ENCODE assay signal across 10 mouse cellular contexts in the genomic region with DNA sequence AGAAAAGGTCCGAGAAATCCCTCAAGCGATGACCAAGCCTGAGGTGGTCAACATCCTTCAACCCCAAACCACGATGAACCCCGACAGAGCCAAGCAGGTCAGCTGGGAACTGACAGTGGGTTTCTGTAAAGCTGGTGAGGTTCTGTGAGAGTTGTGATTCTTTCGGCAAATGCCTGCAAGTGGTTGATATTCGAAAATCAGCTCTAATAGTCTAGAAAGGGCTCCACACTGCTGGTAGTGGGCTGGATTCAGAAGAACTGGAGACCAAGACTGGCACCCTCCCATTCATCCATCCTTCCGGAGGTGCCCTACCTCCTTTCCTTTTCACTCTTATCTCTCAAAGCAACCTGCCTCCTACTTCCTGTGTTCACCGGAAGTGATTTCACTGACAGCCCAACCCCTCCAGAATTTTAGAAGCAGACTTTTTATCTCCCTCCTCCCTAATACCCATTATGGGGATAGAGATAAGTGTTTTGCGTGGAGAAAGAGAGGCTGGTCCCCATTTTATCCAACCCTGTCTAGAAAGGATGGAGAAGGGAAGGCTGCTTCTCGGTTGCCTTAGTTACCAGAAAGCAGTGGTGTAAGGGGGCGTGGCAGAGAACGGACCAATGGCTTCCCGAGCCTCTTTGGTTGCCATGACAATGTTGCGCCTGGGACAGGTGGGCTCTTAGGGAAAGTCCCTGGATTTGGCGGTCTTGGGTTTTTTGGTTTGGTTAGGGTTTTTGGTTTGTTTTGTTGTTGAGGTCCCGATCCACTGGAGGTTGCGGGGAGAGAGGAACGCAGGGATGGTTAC. TPM values are rescaled to one million over a fixed set of nuclear protein-coding genes. Genes with fewer than 3 reads are reported as not detected.
A peak's percentile ranks its signal among the peaks of the same experiment; 100 is the strongest.
DNase-seq lines count a peak whose midpoint lies in the region; ATAC-seq and TF ChIP-seq lines count a peak whose summit lies in the region.
"Had no signal": no experiment of that assay in that cellular context is flagged by ENCODE, and none has a peak within 500 bp of the region (broad histone marks: within the 10 kb centered on the region; RNA-seq: fewer than 3 reads in every experiment).

No protein-coding gene starts in this region.

- peak overlapping the region; percentile 36 for H3K4me2 ChIP-seq in hindbrain, embryonic 14.5 days (replicated peaks)
- no peak overlapping the region; the same call in 1 of the 2 replicates for H3K4me2 ChIP-seq in neural tube, embryonic 14.5 days (ENCODE audit: low read depth, low read length)

- H3K36me3 ChIP-seq in hindbrain, embryonic 14.5 days (replicated peaks; ENCODE audit: control insufficient read depth, insufficient read depth) = peaks cover 67% of the 10 kb centered on the region
- H3K36me3 ChIP-seq in neural tube, embryonic 14.5 days (ENCODE audit: control insufficient read depth, insufficient read depth, low read length) = peaks cover 29% of the 10 kb centered on the region; the same call in 1 of the 2 replicates

- peak overlapping the region; percentile 6; the same call in 1 of the 2 replicates for H3K4me3 ChIP-seq in layer of hippocampus, adult 2 months
- H3K4me3 ChIP-seq in hindbrain, embryonic 14.5 days (replicated peaks; ENCODE audit: low read length) = no peak overlapping the region
- no peak overlapping the region for H3K4me3 ChIP-seq in neural tube, embryonic 14.5 days (ENCODE audit: low read depth, low read length)

- H3K27ac ChIP-seq in layer of hippocampus, adult 2 months = peak overlapping the region; percentile 70
- H3K27ac ChIP-seq in hindbrain, embryonic 14.5 days = peak overlapping the region; percentile 91
- H3K27ac ChIP-seq in neural tube, embryonic 14.5 days (ENCODE audit: low read depth, low read length) = peak overlapping the region; percentile 78
- H3K27ac ChIP-seq: stomach, postnatal 0 days had no signal

- DNase-seq in layer of hippocampus, adult 2 months (ENCODE audit: low spot score in 2 of 2) = peak in 1 of 2 experiments; percentile 49
- DNase-seq in layer of hippocampus, adult 11-12 months (ENCODE audit: low spot score) = no peak
- peak; percentile 75 for DNase-seq in embryo, embryonic 10 days (ENCODE audit: low spot score)
- peak; percentile 68 for DNase-seq in hindbrain, embryonic 14.5 days (ENCODE audit: low spot score)
- DNase-seq in layer of hippocampus, adult 9-10 months (ENCODE audit: low spot score) = no peak
- DNase-seq in thymus, adult 18-20 months = no peak
- no peak for DNase-seq in heart, postnatal 25 days (ENCODE audit: low spot score)

- ATAC-seq in hindbrain, embryonic 14.5 days (ENCODE audit: low FRiP score) = 0 out of 2 replicates have a peak, but pooled peaks have one; percentile 12
- ATAC-seq in neural tube, embryonic 14.5 days (ENCODE audit: low read depth) = no peak
- ATAC-seq: intestine, embryonic 16.5 days had no signal

- no peak for TF ChIP-seq CTCF in layer of hippocampus, adult 2 months (conservative IDR thresholded peaks at IDR 0.05)

- 18% methylated on average over 18 of the region's 18 CpGs for WGBS in hindbrain, embryonic 14.5 days
- WGBS in neural tube, embryonic 14.5 days = 19% methylated on average over 18 of the region's 18 CpGs

- peak overlapping the region; percentile 43 for H3K9ac ChIP-seq in hindbrain, embryonic 14.5 days
- no peak overlapping the region for H3K9ac ChIP-seq in neural tube, embryonic 14.5 days (replicated peaks; ENCODE audit: low read depth, low read length)

- H3K4me1 ChIP-seq in hindbrain, embryonic 14.5 days (replicated peaks; ENCODE audit: control insufficient read depth, insufficient read depth, low read length) = peaks cover 41% of the 10 kb centered on the region
- peaks cover 29% of the 10 kb centered on the region for H3K4me1 ChIP-seq in neural tube, embryonic 14.5 days (ENCODE audit: control insufficient read depth, insufficient read depth, low read length)

- H3K9me3 ChIP-seq in hindbrain, embryonic 14.5 days (ENCODE audit: control insufficient read depth, low read length) = no peaks in the 10 kb centered on the region
- H3K9me3 ChIP-seq in neural tube, embryonic 14.5 days (ENCODE audit: control insufficient read depth, low read length) = no peaks in the 10 kb centered on the region

- intact Hi-C loops in heart, postnatal 25 days (cut with DNase I) = no loop called here

- H3K27me3 ChIP-seq in hindbrain, embryonic 14.5 days (ENCODE audit: control insufficient read depth, insufficient read depth, low read length) = no peaks in the 10 kb centered on the region
- no peaks in the 10 kb centered on the region for H3K27me3 ChIP-seq in neural tube, embryonic 14.5 days (ENCODE audit: control insufficient read depth, insufficient read depth, low read length)

RNA-seq across cellular contexts. Expression of gene Nova2, which starts 25.0 kb away (rescaled TPM):
- total RNA-seq in layer of hippocampus, adult 2 months (2021) = 10 to 100 TPM; 82.7 to 85.4 TPM
- 15.4 and 16.3 TPM in 2 replicates for polyA plus RNA-seq in hindbrain, embryonic 14.5 days (2014; fragmentation: Nextera tagmentation; extraction: Ambion mirVana)
- 17.1 and 18.4 TPM in 2 replicates for polyA plus RNA-seq in neural tube, embryonic 14.5 days (2014; fragmentation: Nextera tagmentation; extraction: Ambion mirVana)
- 1 to 10 TPM; 5.5 to 6.6 TPM for total RNA-seq in heart, postnatal 25 days (2021)

RNA-seq across cellular contexts. Expression of gene Nanos2, which starts 36.5 kb away (rescaled TPM):
- total RNA-seq in layer of hippocampus, adult 2 months (2021) = under 1 TPM; 0.54 to 0.66 TPM
- polyA plus RNA-seq in hindbrain, embryonic 14.5 days (2014; fragmentation: Nextera tagmentation; extraction: Ambion mirVana) = 0.52 and 0.69 TPM in 2 replicates
- 0.84 and 1.1 TPM in 2 replicates for polyA plus RNA-seq in neural tube, embryonic 14.5 days (2014; fragmentation: Nextera tagmentation; extraction: Ambion mirVana)
- total RNA-seq in heart, postnatal 25 days (2021) = not detected
- polyA plus RNA-seq: intestine, embryonic 16.5 days; stomach, postnatal 0 days had no signal

RNA-seq across cellular contexts. Expression of gene Mypop, which starts 40.3 kb away (rescaled TPM):
- 10 to 100 TPM; 44.0 to 46.4 TPM for total RNA-seq in layer of hippocampus, adult 2 months (2021)
- polyA plus RNA-seq in hindbrain, embryonic 14.5 days (2014; fragmentation: Nextera tagmentation; extraction: Ambion mirVana) = 6.7 and 7.4 TPM in 2 replicates
- polyA plus RNA-seq in neural tube, embryonic 14.5 days (2014; fragmentation: Nextera tagmentation; extraction: Ambion mirVana) = 6.0 and 6.9 TPM in 2 replicates
- total RNA-seq in heart, postnatal 25 days (2021) = 1 to 10 TPM; 3.2 to 4.0 TPM

RNA-seq across cellular contexts. Expression of gene Ccdc61, which starts 40.5 kb away (rescaled TPM):
- 10 to 100 TPM; 10.9 to 12.6 TPM for total RNA-seq in layer of hippocampus, adult 2 months (2021)
- polyA plus RNA-seq in hindbrain, embryonic 14.5 days (2014; fragmentation: Nextera tagmentation; extraction: Ambion mirVana) = 23.9 and 24.0 TPM in 2 replicates
- 17.6 and 20.2 TPM in 2 replicates for polyA plus RNA-seq in neural tube, embryonic 14.5 days (2014; fragmentation: Nextera tagmentation; extraction: Ambion mirVana)
- 1 to 10 TPM; 7.7 to 8.3 TPM for total RNA-seq in heart, postnatal 25 days (2021)

RNA-seq across cellular contexts. Expression of gene Irf2bp1, which starts 53.1 kb away (rescaled TPM):
- 10 to 100 TPM; 52.7 to 56.3 TPM for total RNA-seq in layer of hippocampus, adult 2 months (2021)
- polyA plus RNA-seq in hindbrain, embryonic 14.5 days (2014; fragmentation: Nextera tagmentation; extraction: Ambion mirVana) = 32.4 and 38.1 TPM in 2 replicates
- polyA plus RNA-seq in neural tube, embryonic 14.5 days (2014; fragmentation: Nextera tagmentation; extraction: Ambion mirVana) = 29.7 and 30.3 TPM in 2 replicates
- total RNA-seq in heart, postnatal 25 days (2021) = 10 to 100 TPM; 20.2 to 23.6 TPM

Comparison
In these comparisons a context has a peak if more than half of its experiments do, and no peak if none do; other contexts are left out.
1. DNase-seq: peak in embryo, embryonic 10 days (single experiment) and hindbrain, embryonic 14.5 days (single experiment); none in layer of hippocampus, adult 11-12 months (single experiment), layer of hippocampus, adult 9-10 months (single experiment), thymus, adult 18-20 months (0 of 2) and heart, postnatal 25 days (single experiment).
2. RNA of gene Nova2, which starts 25.0 kb away (total RNA-seq): 82.7 to 85.4 TPM in layer of hippocampus, adult 2 months; 5.5 to 6.6 TPM in heart, postnatal 25 days; every median in the first group is over 10 times any median in the second.
3. RNA of gene Mypop, which starts 40.3 kb away (total RNA-seq): 44.0 to 46.4 TPM in layer of hippocampus, adult 2 months; 3.2 to 4.0 TPM in heart, postnatal 25 days; every median in the first group is over 4 times any median in the second.
4. Peak in every context shown above with its lines, with median percentiles within 50 percentile points of each other: H3K27ac ChIP-seq.